Mouse (Mus musculus): ENCODE data around the gene Rps16. TPM values are rescaled to one million over a fixed set of nuclear protein-coding genes. Genes with fewer than 3 reads are reported as not detected.

The Rps16 gene
- polyA plus RNA-seq, 1 experiment from 2014 or later, result 995 TPM

Other genes starting within 250 kb of the Rps16 start
- gene 9530053A07Rik, start 221.2 kb upstream of the Rps16 start, polyA plus RNA-seq (2015; fragmentation: Nextera tagmentation; extraction: Ambion mirVana), result 0.03 TPM in 1 of 2 replicates, not detected in the other
- 147 and 154 TPM in 2 replicates for gene Fbl, start 180.9 kb upstream of the Rps16 start, polyA plus RNA-seq (2015; fragmentation: Nextera tagmentation; extraction: Ambion mirVana)
- 14.3 and 15.7 TPM in 2 replicates for gene Dyrk1b, start 171.2 kb upstream of the Rps16 start, polyA plus RNA-seq (2015; fragmentation: Nextera tagmentation; extraction: Ambion mirVana)
- 1.8 and 2.1 TPM in 2 replicates for gene Eid2, start 82.8 kb upstream of the Rps16 start, polyA plus RNA-seq (2015; fragmentation: Nextera tagmentation; extraction: Ambion mirVana)
- gene Eid2b, start 72.9 kb upstream of the Rps16 start, polyA plus RNA-seq (2015; fragmentation: Nextera tagmentation; extraction: Ambion mirVana), result 11.4 and 11.6 TPM in 2 replicates
- 0.42 and 0.57 TPM in 2 replicates for gene Selenov, start 59.5 kb upstream of the Rps16 start, polyA plus RNA-seq (2015; fragmentation: Nextera tagmentation; extraction: Ambion mirVana)
- 0.52 and 0.63 TPM in 2 replicates for gene Dll3, start 48.4 kb upstream of the Rps16 start, polyA plus RNA-seq (2015; fragmentation: Nextera tagmentation; extraction: Ambion mirVana)
- 154 and 160 TPM in 2 replicates for gene Timm50, start 38.6 kb upstream of the Rps16 start, polyA plus RNA-seq (2015; fragmentation: Nextera tagmentation; extraction: Ambion mirVana)
- 91.0 and 104 TPM in 2 replicates for gene Supt5, start 11.9 kb upstream of the Rps16 start, polyA plus RNA-seq (2015; fragmentation: Nextera tagmentation; extraction: Ambion mirVana)
- 69.9 and 84.6 TPM in 2 replicates for gene Plekhg2, start 21.9 kb downstream of the Rps16 start, polyA plus RNA-seq (2015; fragmentation: Nextera tagmentation; extraction: Ambion mirVana)
- gene Zfp36, start 29.6 kb downstream of the Rps16 start, polyA plus RNA-seq (2015; fragmentation: Nextera tagmentation; extraction: Ambion mirVana), result 16.2 TPM in 2 replicates
- 52.6 and 57.7 TPM in 2 replicates for gene Med29, start 42.1 kb downstream of the Rps16 start, polyA plus RNA-seq (2015; fragmentation: Nextera tagmentation; extraction: Ambion mirVana)
- gene Paf1, start 42.3 kb downstream of the Rps16 start, polyA plus RNA-seq (2015; fragmentation: Nextera tagmentation; extraction: Ambion mirVana), result 86.8 and 100 TPM in 2 replicates
- 16.4 and 17.3 TPM in 2 replicates for gene Gmfg, start 86.8 kb downstream of the Rps16 start, polyA plus RNA-seq (2015; fragmentation: Nextera tagmentation; extraction: Ambion mirVana)
- gene Lrfn1, start 101.3 kb downstream of the Rps16 start, polyA plus RNA-seq (2015; fragmentation: Nextera tagmentation; extraction: Ambion mirVana), result 2.6 and 2.8 TPM in 2 replicates
- gene Ifnl2, start 159.8 kb downstream of the Rps16 start, polyA plus RNA-seq (2015; fragmentation: Nextera tagmentation; extraction: Ambion mirVana), result not detected in 2 replicates
- gene Ifnl3, start 172.2 kb downstream of the Rps16 start, polyA plus RNA-seq (2015; fragmentation: Nextera tagmentation; extraction: Ambion mirVana), result not detected in 2 replicates
- not detected in 2 replicates for gene Sycn, start 190.2 kb downstream of the Rps16 start, polyA plus RNA-seq (2015; fragmentation: Nextera tagmentation; extraction: Ambion mirVana)
- gene Nccrp1, start 196.6 kb downstream of the Rps16 start, polyA plus RNA-seq (2015; fragmentation: Nextera tagmentation; extraction: Ambion mirVana), result 0.14 TPM in 1 of 2 replicates, not detected in the other
- gene Samd4b, start 247.5 kb downstream of the Rps16 start, polyA plus RNA-seq (2015; fragmentation: Nextera tagmentation; extraction: Ambion mirVana), result 28.8 and 33.6 TPM in 2 replicates
- 63.9 and 72.1 TPM in 2 replicates for gene Pak4, start 247.5 kb downstream of the Rps16 start, polyA plus RNA-seq (2015; fragmentation: Nextera tagmentation; extraction: Ambion mirVana)